Mouse (Mus musculus): ENCODE measurements at regions not wholly inside any gene's neighbourhood (a gene's known extent, or its start where the extent isn't known, plus 50 kb on each side); places are given as distances from the start of the nearest gene placed in this dataset.

- Histone ChIP-seq H3K27ac (replicated peaks) (no peak overlapping the region), H3K4me3 (no peak overlapping the region), H3K4me1 (no peaks in the 10 kb centered on the region), H3K4me2 (replicated peaks) (no peak overlapping the region), H3K9ac (replicated peaks) (no peak overlapping the region), H3K27me3 (no peaks in the 10 kb centered on the region), H3K9me3 (no peaks in the 10 kb centered on the region), H3K36me3 (no peaks in the 10 kb centered on the region)
- ATAC-seq (ENCODE audit: low FRiP score, low read depth): no peak
- WGBS: 60% methylated on average over 4 of the region's 4 CpGs
Measured at GRCm38 (mm10) chr17:41125582-41125981, 190.7 kb upstream of the Cenpq start.

GRCm38 (mm10) chr17:41122939-41123338, 188.1 kb upstream of the Cenpq start:
- no peak overlapping the region for H3K9ac ChIP-seq (replicated peaks)
- ATAC-seq (ENCODE audit: low FRiP score, low read depth): no peak
- H3K9me3 ChIP-seq: no peaks in the 10 kb centered on the region
- H3K27ac ChIP-seq (replicated peaks): no peak overlapping the region
- no peaks in the 10 kb centered on the region for H3K4me1 ChIP-seq
- no peak overlapping the region for H3K4me3 ChIP-seq
- H3K27me3 ChIP-seq: no peaks in the 10 kb centered on the region
- no peaks in the 10 kb centered on the region for H3K36me3 ChIP-seq
- H3K4me2 ChIP-seq (replicated peaks): no peak overlapping the region

- Histone ChIP-seq H3K27me3 (no peaks in the 10 kb centered on the region), H3K4me2 (replicated peaks) (no peak overlapping the region), H3K36me3 (no peaks in the 10 kb centered on the region), H3K9ac (replicated peaks) (no peak overlapping the region), H3K9me3 (no peaks in the 10 kb centered on the region), H3K4me1 (no peaks in the 10 kb centered on the region), H3K4me3 (no peak overlapping the region), H3K27ac (replicated peaks) (no peak overlapping the region)
- 64% methylated on average over 4 of the region's 4 CpGs for WGBS
- no peak for ATAC-seq (ENCODE audit: low FRiP score, low read depth)
Measured at GRCm38 (mm10) chr17:41103980-41104379, 169.1 kb upstream of the Cenpq start.

GRCm38 (mm10) chr17:41070874-41071273, 136.0 kb upstream of the Cenpq start:
- Histone ChIP-seq H3K4me2 (replicated peaks) (no peak overlapping the region), H3K27me3 (no peaks in the 10 kb centered on the region), H3K36me3 (no peaks in the 10 kb centered on the region), H3K9ac (replicated peaks) (no peak overlapping the region), H3K4me1 (no peaks in the 10 kb centered on the region), H3K9me3 (no peaks in the 10 kb centered on the region), H3K27ac (replicated peaks) (no peak overlapping the region), H3K4me3 (no peak overlapping the region)
- no peak for ATAC-seq (ENCODE audit: low FRiP score, low read depth)
- 36% methylated on average over 2 of the region's 2 CpGs for WGBS

Measured in midbrain, embryonic 12.5 days (tissue).